Mouse (Mus musculus) heart, postnatal 0 days (tissue): ENCODE results near the gene Stap2.

Experiments used
- CTCF ChIP-seq: IDR thresholded peaks from 2 replicates; pipeline ENCODE4 v1.5.1; 2016; ENCODE audit warnings: antibody characterized with exemption, control low read depth, low read depth
- EP300 ChIP-seq: IDR thresholded peaks from 2 replicates; pipeline ENCODE4 v1.6.1; 2016; ENCODE audit warnings: antibody characterized with exemption, low read depth

DNA sequence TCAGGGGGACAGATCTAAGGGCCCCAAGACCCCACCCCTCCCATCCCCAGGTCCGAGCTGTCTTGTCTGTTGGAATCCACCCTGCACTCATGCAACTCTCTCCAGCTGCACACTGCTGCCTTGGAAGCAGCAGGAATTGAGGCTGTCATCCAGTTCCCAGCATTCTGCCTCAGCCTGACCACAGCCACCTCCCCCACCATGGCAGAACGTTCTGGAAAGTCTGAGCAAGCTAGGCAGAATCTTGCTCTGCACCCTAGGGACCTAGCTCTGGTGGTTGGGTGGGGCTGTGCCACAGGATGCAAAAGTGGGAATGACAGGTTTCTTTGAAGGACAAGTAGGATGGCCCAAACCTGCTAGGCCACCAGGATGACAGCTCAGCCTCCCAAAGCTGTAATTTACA lies 19.1 kb upstream of the Stap2 start:
- TF ChIP-seq CTCF (no peak), EP300 (no peak)
